Mouse (Mus musculus): ENCODE measurements around the gene Xpnpep3.

DNA sequence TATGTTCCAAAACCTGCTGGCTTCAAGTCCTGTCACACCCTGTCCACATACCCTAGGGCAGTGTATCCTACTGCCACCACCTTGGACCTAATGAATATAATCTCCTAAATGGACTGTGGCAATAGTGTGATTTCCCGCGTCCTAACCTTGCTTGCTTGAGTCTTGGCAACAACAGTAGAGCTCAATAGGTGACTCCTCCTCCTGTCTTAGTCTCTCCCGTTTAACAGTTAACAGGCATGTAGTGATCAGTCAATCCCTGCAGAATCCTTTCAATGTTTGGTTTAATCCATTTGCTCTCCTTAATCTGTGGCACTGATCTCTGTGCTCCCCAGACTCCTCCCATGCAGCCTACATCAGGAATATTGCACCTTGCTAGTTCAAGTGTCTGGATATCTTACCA, 5.1 kb downstream of the Xpnpep3 start:
- TF ChIP-seq CTCF (IDR thresholded peaks at IDR 0.05; ENCODE audit: low read depth) (no peak), EP300 (IDR thresholded peaks at IDR 0.05; ENCODE audit: low read depth) (no peak)
